ENCODE assay signal across 8 mouse cellular contexts in genomic region chr9:70502284-70503014, GRCm38 (mm10). TPM values are rescaled to one million over a fixed set of nuclear protein-coding genes. Genes with fewer than 3 reads are reported as not detected.
DNase-seq lines count a peak whose midpoint lies in the region; ATAC-seq lines count a peak whose summit lies in the region.

No protein-coding gene starts in this region.

- ATAC-seq in erythroblast, adult 5-6 weeks (replicated peaks; ENCODE audit: low FRiP score, poor library complexity, severe bottlenecking): no peak
- no peak for ATAC-seq in liver, embryonic 11.5 days (replicated peaks; ENCODE audit: low FRiP score)

- peak overlapping the region; percentile 79 for H3K4me2 ChIP-seq in liver, embryonic 11.5 days

- H3K27me3 ChIP-seq in erythroblast, embryonic 14.5 days (ENCODE audit: control insufficient read depth): peaks cover 12% of the 10 kb centered on the region
- no peaks in the 10 kb centered on the region for H3K27me3 ChIP-seq in liver, embryonic 11.5 days (replicated peaks; ENCODE audit: control insufficient read depth, insufficient read depth, low read length)

- DNase-seq in thymus, postnatal 25 days: peak; percentile 1
- DNase-seq in thymus, postnatal 10 days (ENCODE audit: low spot score in 2 of 2): no peak
- DNase-seq in liver, embryonic 11.5 days (ENCODE audit: low spot score): no peak
- DNase-seq in ovary, postnatal 36 days (ENCODE audit: low spot score): no peak
- no peak for DNase-seq in urinary bladder, postnatal 10 days (ENCODE audit: low spot score)
- DNase-seq in frontal cortex, postnatal 25 days (ENCODE audit: low spot score in 2 of 2): no peak

- peaks cover 19% of the 10 kb centered on the region for H3K4me1 ChIP-seq in erythroblast, embryonic 14.5 days (ENCODE audit: control insufficient read depth)
- peaks cover 9% of the 10 kb centered on the region; the same call in 1 of the 2 replicates for H3K4me1 ChIP-seq in liver, embryonic 11.5 days (replicated peaks; ENCODE audit: control insufficient read depth, insufficient read depth, low read length)

- peak overlapping the region; percentile 99 for H3K27ac ChIP-seq in liver, embryonic 11.5 days (ENCODE audit: low read depth, low read length)

- H3K9ac ChIP-seq in liver, embryonic 11.5 days (ENCODE audit: low read depth, low read length): peak overlapping the region; percentile 97

- H3K4me3 ChIP-seq in erythroblast, embryonic 14.5 days (replicated peaks): peak overlapping the region; percentile 98
- peak overlapping the region; percentile 97 for H3K4me3 ChIP-seq in liver, embryonic 11.5 days (ENCODE audit: low read depth, low read length)

- no peaks in the 10 kb centered on the region for H3K9me3 ChIP-seq in erythroblast, embryonic 14.5 days (ENCODE audit: control insufficient read depth, low read length)
- H3K9me3 ChIP-seq in liver, embryonic 11.5 days (ENCODE audit: control insufficient read depth, low read length): no peaks in the 10 kb centered on the region

- 35% methylated on average over 10 of the region's 10 CpGs for WGBS in liver, embryonic 11.5 days

- peaks cover 22% of the 10 kb centered on the region for H3K36me3 ChIP-seq in erythroblast, embryonic 14.5 days (ENCODE audit: control insufficient read depth)
- no peaks in the 10 kb centered on the region for H3K36me3 ChIP-seq in liver, embryonic 11.5 days (ENCODE audit: control insufficient read depth, insufficient read depth, low read length)

RNA-seq across cellular contexts. Expression of gene Rnf111, which starts 1.1 kb away (rescaled TPM):
- polyA plus RNA-seq in erythroblast, embryonic 14.5 days (2012): 0.17 and 0.18 TPM in 2 replicates
- 18.6 and 28.8 TPM in 2 replicates for total RNA-seq in erythroblast, adult 5-6 weeks (2015; ENCODE audit: low replicate concordance)
- 17.6 and 22.8 TPM in 2 replicates for total RNA-seq in erythroblast, adult 5-6 weeks (2017; ENCODE audit: low replicate concordance)
- polyA plus RNA-seq in liver, embryonic 11.5 days (2014; fragmentation: Nextera tagmentation; extraction: Ambion mirVana): 22.9 and 23.3 TPM in 2 replicates

RNA-seq across cellular contexts. Expression of gene Sltm, which starts 40.1 kb away (rescaled TPM):
- 1.3 TPM in 2 replicates for polyA plus RNA-seq in erythroblast, embryonic 14.5 days (2012)
- total RNA-seq in erythroblast, adult 5-6 weeks (2015; ENCODE audit: low replicate concordance): 15.4 and 29.9 TPM in 2 replicates
- total RNA-seq in erythroblast, adult 5-6 weeks (2017; ENCODE audit: low replicate concordance): 25.6 and 33.6 TPM in 2 replicates
- polyA plus RNA-seq in liver, embryonic 11.5 days (2014; fragmentation: Nextera tagmentation; extraction: Ambion mirVana): 47.1 and 51.2 TPM in 2 replicates

Comparison
In these comparisons a context has a peak if more than half of its experiments do, and no peak if none do; other contexts are left out.
1. RNA of gene Rnf111, which starts 1.1 kb away (polyA plus RNA-seq): 22.9 to 23.3 TPM in liver, embryonic 11.5 days; 0.17 to 0.18 TPM in erythroblast, embryonic 14.5 days; every median in the first group is over 10 times any median in the second.
2. RNA of gene Sltm, which starts 40.1 kb away (polyA plus RNA-seq): 47.1 to 51.2 TPM in liver, embryonic 11.5 days; 1.3 TPM in erythroblast, embryonic 14.5 days; every median in the first group is over 10 times any median in the second.